Mouse (Mus musculus) kidney, postnatal 10 days (tissue): Measurements from ENCODE around the gene Kif6.

Experiments used
- DNase-seq: peaks from one replicate; pipeline ENCODE4 v3.0.0; 2021; ENCODE audit warnings: mixed read lengths

The Kif6 gene

DNA sequence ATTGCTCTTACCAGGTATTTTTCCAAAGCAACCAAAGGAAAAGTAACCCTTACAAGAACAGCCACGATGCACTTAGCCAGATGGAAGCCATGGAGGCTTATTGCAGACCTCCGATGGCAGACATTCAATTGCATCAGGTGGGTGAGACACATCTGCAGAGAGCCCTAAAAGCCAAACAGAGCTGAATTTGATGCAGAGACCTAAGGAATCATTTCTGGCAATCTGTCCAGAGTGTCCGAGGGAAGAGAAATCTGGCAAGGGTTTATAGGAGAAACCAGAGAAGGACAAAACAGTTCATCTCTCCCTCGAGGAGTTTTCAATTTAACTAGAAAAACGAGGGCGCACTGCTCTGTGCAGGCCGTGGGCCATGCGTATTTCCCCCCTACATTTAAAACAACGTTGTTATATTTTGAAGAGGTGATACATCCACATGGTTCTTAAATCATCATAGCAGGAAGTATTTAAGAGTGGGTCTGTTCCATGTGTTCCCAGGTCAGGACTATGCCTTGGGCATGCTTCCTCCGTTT is 177.3 kb downstream of the Kif6 start:
- DNase-seq, result no peak

DNA sequence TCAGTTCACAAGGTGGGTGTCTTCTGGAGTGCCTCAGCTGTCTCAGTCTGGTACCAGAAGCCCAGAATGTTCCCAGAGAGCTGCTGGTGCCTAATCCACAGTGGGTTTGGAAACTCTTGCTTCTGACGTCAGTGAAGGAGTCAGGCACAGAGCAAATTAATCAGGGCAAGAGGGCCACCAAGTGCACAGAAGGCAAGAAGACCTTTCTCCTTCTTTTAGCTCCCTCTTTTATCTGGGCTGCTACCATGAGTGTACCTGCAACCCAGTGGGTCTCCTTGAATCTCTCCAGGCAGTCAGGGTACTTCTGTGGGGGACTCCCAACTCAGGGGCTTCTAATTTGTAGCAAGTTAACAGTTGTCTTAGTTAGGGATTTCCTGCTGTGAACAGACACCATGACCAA is 178.0 kb downstream of the Kif6 start:
- no peak for DNase-seq

DNA sequence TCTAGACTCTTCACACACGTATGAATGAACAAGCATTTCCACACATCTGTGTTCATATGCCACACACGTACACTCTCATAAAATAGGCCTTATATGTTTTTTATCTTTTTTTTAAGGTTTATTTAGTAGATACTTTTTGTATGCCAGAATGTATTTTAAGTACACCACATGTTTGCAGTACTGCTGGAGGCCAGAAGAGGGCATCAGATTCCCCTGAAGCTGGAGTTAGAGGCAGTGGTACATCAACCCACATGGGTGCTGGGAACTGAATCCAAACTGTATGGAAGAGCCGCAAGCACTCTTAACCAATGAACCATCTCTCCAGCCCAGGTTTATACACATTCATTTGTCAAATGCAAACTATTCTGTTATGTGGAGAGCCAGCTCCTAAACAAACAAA is 179.0 kb downstream of the Kif6 start:
- no peak for DNase-seq

DNA sequence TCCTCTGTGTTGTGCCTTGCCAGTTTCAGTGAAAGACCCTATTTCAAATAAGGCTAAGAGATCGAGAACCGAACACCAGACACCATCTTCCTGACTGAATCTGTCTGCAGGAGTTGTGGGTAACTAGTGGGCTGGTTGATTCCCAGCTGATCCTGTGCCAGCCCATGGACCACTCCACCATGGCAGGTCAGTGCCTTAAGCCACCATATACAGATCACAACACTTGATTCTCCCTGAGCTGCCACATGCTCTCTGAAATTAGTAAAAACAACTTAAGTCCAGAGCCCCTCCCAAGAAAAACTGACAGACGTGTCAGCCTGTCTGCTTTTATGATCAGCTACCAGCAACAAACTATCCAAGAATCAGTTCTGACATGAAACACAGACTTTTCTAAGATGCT is 180.3 kb downstream of the Kif6 start:
- no peak for DNase-seq

DNA sequence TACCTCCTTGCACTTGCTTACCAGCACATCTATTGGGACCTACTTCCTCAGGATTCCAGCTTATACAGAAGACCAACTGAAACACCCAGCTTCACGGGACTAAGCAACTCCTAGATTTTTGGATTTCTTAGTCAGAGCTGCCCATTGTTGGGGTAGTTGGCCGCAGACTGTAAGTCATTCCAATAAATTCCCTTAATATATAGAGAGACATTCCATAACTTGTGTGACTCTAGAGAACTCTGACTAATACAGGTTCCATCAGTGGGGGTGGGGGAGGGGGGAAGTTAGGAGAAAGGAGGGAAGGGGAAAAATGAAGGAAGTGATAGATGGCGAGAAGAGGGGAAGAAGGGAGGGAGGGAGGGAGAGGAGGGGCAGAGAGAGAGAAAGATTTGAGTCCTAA is 181.2 kb downstream of the Kif6 start:
- no peak for DNase-seq

DNA sequence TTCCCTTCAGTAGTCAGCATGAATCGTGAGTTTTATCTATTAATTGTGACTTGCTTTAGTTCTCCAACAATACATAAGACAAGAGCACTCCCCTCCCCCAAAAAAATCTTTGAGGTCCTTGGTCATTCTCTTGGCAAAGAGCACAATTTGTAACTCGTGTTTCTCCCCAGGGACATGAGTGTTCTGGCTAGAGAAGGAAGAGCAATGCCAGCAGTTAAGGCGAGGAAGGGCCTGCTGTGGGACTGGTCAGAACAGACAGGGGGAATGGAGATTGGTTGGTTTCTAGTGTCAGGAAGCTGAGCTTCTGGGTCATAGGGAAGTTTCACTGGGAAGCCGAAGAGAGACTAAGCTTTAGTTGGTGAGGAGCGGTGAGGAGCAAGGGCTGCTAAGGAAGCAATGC is 184.2 kb downstream of the Kif6 start:
- DNase-seq, result no peak

DNA sequence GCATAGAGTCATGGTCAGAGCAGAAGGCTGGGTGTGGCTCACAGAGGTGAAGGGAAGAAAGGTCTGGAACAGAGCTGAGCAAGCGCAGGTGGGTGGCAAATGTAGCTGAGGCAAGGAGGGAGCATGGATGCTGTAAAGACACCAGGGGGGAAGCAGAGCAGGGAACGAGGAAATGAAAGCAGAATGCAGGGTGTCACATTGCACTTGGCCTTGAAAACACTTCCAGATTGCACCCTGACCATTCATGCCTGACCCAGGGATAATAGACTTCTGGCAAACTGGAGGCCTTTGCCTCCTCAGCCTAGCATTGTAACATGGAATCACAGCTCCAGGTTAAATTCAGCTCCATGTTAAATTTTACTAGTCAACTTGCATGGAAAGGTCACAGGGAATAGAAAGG is 185.2 kb downstream of the Kif6 start:
- no peak for DNase-seq

DNA sequence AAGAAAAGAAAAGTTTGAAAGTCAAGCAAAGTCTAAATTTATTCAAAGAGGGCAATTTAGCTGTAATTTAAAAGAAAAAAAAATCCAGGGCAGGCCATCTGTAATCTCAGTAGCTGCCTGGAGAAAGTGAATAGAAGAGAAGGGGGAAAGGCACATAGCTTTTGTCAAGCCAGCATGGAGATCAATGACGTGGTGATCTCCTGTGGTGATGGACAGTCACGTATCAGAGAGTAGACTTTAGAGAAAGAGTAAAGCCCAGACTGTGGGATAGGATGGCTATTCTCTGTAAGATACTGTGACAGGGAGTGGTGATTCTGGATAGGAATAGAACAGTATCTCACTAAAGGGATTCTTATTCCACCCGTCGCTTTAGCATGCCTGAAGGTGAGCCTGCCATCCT is 192.5 kb downstream of the Kif6 start:
- DNase-seq, result no peak

DNA sequence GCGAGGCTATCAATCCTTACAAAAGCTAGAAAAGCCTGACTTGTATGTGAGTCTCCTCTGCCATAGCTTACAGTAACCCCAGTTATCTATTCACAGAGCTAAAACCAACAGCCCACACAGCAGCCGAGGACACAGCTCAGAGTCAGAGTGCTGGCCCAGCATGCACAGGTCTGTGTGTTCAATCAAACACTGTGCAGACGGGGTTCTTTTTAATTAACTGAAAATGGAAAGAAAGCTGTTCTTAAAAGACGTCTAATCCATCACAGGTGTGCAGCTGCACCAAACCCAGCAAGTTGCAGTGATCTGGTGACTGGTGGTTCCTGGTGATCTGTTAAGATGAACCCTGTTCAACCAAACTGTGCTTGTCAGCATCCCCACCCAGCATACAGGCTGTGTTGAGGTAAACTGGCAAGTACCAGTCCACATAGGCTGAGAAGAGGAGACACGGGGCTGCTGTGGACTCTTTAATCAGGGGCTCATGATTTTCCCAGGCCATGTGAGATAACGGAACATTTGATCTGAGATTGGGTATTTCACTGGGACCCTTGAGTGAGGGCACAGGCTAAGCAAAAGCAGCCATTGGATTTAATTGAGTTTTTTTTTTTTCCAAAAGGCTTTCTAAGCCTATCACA is 193.9 kb downstream of the Kif6 start:
- no peak for DNase-seq

DNA sequence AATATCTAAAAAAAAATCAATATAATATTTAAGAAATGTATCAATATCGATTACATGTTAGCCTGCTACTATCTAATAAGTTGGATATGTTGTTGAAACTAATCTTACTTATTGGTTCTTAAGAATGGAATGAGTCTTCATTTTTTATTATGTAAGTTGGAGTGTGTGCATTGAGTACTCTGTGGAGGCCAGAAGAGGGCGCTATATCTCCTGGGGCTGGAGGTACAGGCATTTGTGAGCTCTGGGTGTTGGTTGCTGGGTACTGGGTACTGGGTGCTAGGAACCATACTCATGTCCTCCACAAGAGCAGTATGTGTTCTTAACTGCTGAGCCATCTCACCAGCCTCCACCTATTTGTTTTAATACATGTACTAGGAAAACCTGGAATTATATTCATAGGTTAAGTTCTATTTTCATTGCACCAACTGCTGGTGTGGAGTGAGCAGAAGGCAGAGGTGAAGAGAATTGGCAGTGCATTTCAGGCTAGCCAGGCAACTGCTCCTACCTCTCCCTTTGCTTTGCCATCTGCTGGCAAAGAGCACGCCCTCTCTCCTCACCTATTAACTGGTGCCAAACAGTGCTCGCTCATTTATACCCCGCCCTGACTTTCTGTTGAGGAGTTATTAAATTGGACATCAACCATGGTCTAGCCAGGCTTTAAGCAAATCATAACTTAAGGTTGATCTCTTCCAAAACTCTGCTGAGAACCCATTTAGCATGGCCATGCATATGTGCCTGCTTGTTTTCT is 199.1 kb downstream of the Kif6 start:
- DNase-seq, result no peak

DNA sequence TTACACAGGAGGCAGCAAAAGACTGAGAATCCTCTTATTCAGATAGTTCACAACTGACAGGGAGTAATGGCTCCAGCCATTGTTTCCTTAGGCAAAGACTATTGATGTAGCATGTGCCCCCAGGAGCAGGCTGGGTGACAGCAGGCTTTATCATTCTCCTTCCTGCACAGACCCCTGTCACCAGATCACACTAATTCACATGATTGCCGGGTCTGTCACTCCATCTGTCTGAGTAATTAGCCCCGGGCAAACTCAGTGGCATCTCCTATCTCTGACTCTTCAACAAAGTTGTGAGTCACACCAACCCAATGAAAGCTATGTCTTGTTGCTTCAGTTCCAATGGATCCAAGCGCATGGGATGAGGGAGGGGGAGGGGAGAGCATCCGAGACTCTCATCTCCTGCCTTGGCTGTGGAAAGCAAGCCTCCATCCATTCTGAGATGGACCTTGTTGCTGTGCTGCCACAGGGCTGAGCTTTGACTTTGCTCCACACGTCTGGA is 201.2 kb downstream of the Kif6 start:
- DNase-seq, result no peak

DNA sequence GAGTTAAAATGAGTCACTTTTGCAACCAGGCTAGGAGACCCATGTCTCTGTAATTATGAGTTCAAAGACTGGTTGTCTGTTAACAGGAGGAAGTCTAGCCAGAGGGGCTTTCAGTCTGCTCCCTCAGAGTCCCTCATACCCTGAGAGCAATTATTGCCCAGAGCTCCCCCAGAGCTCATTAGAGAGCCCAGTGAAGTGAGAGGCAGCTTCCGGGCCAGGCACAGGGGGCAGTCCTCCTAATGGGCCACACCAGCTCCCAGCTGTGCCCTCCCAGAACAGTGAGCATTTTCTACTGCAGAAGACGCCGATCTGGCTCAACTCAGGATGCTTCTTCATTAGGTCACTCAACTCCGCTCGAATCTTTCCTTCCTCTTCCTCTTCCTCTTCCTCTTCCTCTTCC is 201.8 kb downstream of the Kif6 start:
- DNase-seq, result no peak

DNA sequence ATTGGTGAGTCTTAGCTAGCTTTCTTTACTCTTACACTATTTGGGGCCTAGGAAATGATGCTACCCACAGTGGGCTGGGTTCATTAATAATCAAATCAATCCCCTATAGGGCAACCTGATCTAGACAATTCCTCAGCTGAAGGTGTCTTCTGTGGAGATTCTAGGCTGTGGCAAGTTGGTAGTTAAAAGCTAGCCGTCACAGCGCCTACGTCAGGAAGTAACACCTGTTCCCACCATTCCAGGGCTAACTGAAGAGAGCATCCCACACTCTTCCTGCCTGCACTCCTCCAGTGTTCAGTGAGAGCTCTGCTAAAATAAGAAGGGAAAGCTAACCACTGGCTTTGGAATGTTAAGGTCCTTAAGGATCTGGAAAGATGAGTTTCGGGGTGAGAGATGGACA is 205.3 kb downstream of the Kif6 start:
- DNase-seq, result no peak

DNA sequence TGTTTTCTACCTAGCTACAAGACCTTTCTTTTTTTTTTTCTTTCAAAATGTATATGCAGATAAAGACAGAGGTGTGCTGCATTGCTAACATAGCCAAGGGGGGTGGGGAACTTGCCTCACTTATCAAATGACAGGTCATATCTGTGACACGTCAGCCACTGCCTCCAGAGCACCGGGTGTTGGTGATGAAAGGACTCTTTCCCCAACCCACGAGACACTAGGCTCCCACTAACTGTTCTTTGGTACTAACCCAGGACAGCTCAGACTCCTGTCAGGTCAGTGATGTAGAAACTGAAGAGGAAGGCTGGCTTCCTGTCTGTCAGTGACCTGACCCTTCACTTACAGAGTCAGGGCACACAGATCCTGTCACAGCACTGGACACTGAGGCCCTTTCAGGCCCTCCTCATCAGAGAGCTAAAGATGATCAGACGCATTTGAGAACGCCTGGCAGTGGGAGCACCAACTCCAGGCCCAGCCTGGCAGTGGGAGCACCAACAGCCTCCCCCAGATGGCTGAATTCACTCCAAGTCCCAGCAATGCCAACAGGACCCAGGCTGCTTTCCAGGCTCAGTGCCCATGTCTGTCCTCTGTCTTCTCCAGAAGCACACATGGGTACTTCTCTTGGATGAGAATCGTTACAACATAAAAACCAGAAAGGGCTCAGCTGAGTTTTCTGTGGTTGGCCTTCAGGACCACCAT is 209.4 kb downstream of the Kif6 start:
- no peak for DNase-seq

DNA sequence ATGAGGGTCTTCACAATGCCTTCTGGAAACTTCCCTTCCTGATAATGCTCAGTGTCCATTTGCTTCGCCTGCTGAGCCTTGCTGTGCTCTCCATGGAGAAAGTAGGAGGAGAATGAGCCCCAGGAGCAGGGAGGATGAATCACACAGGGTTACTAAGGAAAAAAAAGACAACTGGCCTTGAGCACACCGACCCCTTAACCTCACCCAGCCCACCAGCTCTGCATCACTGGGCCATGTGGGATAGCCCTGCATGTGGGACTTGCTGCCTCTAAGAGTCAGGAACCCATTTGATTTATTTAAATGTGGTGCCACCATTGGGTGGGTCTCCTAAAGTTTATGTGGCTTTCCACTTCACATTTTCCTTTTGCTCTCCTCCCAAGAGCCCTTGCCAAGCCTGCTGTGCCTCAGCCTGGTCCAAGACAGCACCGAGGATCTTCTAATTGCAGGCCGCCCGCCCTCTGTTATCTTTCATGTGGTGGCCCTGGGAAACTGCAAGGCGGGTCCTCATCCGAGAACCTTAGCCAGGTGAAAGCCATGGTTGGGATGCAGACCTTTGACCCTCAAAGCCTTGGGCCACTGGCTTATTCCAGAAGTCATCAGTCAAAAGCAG is 210.0 kb downstream of the Kif6 start:
- DNase-seq, result no peak

DNA sequence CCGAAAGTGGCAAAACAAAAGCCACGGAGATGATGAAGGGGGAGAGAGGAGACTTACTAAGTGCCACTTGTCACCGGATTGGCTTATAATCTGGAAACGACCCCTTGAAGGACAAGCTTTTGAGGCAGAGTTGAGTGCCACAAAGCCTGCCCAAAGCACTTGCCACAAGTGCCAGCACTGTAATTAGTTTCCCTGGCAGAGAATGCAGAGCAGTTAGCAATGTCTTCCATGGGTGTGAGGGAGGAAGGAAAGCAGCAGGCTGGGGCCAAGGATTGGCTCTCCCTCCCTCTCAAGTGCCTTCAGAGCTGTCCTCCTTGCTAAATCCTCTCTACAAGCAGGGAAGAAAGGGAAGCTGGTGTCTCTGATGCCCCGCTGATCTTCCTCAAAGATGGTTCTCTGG is 210.9 kb downstream of the Kif6 start:
- no peak for DNase-seq

DNA sequence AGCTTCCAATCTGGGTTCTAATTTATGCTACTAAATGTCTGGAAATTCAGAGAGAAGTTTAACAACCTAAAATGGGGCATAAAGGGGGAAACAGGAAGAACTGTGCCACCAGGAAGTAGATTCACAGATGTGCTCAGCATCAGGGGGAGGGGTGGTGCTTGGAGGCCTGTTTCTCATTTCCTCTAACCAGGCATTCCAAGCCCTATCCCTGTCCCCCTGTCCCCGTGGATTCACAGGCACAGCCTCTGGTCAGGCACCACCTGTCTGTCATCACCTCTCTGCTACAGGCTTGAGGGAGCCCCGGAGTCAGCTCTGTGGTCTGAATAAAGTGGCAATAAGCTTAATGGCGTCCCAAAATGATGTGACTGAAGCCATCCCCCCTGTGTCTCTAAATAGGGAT is 216.8 kb downstream of the Kif6 start:
- no peak for DNase-seq

DNA sequence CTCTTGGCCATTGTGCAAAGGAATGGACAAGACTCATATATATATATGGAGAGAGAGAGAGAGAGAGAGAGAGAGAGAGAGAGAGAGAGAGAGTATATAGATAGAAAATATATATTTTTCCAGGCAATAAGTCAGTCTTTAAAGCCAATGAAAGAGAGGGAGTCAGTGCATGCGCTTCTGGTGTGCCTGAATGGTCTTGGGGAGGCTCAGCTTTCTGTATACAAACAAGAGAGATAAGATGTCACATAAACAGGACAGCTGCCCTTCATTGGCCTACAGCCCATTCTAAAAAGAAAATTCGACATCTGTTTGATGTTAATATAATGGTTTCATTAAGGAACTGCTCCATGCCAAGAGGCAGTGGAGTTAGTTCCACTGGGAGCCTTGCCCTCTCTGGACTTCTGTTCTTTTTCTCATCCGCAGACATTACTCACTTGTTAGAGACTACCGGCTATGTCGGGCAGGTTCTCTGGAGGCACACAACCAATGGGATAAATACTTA is 219.2 kb downstream of the Kif6 start:
- no peak for DNase-seq

DNA sequence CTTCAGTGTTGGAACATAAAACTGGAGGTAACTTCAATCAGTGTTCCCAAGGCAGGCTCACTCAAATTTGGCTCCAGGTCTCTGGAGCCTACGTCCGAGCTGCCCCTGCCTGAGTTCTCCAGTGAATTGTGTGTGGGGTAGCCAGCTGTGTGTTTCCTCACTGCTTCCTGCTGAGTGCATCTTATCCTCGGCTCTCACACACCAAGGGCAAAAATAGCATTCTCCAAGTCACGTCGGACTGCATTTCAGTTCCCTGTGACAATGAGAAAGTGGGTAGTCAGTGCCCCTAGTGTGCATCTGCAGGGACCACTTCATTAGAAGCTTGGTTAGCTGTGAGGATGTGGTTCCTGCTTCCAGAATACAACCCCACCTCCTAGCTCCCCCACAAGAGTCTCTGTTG is 222.5 kb downstream of the Kif6 start:
- no peak for DNase-seq

DNA sequence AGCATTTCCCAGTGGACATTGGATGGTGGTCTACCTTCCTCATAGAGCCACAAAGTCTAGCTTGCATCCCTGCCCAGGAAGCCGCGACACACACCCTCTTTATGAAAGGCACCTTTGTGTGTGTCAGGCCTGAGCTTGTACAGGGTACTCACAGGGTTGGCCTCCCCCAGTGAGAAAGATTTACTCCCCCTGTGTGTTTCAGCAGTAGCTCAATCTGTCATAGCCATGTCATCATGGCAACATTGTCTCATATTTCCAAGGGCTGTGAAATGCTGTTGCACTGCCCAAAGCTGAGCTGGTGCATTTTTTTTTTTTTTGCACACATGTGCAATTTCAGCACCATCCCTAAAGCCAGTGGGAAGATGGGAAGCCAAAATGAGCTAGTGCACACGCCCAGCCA is 224.3 kb downstream of the Kif6 start:
- DNase-seq, result no peak

DNA sequence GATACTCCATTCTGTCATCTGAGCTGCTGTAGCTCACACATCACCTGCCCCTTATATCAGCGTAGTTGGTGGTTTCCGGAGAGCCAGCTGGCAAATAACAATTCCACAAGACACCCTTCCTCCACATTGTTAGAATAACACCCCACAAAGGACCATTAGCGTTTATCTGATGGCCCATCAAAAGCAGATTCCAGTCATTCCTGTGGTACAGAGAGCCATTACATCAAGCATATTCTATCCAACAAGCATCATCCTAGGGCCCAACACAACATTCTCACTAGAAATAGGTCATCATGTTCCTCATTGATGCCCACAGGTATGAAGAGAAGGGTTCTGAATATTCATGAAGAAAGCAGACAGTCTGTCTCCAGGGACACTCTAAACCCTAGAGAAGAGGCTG is 236.3 kb downstream of the Kif6 start:
- DNase-seq, result no peak

DNA sequence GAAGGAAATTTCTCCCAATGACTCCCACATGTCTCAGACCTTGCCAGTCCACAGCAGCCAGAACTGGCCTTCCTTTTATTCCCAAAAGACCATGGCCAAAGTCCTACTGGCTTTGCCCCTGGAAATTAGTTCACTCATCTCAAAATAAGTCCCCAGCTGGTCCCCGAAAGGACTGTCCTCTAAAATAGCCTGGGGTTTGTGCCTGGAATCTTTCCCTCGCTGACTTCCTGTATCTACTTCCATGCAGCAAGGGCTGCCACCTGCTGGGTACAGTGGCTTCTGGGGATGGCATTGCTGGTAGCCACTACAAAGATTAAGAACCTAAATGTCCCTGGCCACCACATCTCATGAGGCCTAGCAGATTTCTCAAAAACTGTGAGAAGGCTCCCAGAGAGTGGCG is 237.2 kb downstream of the Kif6 start:
- peak; percentile 42 for DNase-seq

DNA sequence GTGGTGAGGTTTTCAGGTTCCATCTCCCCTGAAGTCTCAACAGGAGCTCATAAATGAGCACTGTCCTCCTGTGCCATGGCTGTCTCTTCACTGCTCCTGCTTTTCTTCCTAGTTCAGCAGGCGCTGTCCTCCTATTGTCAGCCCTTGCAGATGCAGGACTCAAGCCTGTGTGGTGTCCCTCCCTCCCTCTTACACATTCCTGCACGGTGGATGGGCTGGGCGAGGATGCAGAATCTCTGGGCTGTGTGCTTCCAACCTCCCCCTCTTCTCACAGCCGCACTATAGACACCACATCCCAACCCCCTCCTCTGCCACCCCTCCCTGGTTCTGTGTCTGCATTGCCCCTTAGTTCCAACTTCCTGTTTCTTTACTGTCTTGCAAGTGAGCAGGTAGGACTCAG is 240.8 kb downstream of the Kif6 start:
- DNase-seq, result no peak
